Mouse (Mus musculus) midbrain, embryonic 11.5 days (tissue): ENCODE data around the gene Scn3b. TPM values are rescaled to one million over a fixed set of nuclear protein-coding genes. Genes with fewer than 3 reads are reported as not detected.
A peak's percentile ranks its signal among the peaks of the same experiment; 100 is the strongest.

Experiments
- ATAC-seq: fragments of 200-750 bp; cut with Nextera tagmentation; 2 replicates; pipeline ENCODE4 v1.8.0; 2017; ENCODE audit warnings: moderate TSS enrichment, moderate library complexity; ENCODE audit not compliant: low FRiP score
- DNase-seq: peaks from one replicate; pipeline ENCODE4 v3.0.0; 2015; ENCODE audit warnings: low spot score; ENCODE audit errors: missing footprints
- H3K27ac ChIP-seq: fragments of 300-500 bp; sonication (generic); 2 replicates; pipeline ENCODE4 v1.5.1; 2014; ENCODE audit warnings: low read depth, low read length
- H3K27me3 ChIP-seq: fragments of 300-500 bp; sonication (generic); 2 replicates; pipeline ENCODE4 v1.6.1; 2014; ENCODE audit warnings: mild to moderate bottlenecking, low read length, moderate library complexity, mixed read lengths; ENCODE audit not compliant: control insufficient read depth, insufficient read depth
- H3K36me3 ChIP-seq: fragments of 300-500 bp; sonication (generic); 2 replicates; pipeline ENCODE4 v1.6.1; 2014; ENCODE audit warnings: mild to moderate bottlenecking, low read length, moderate library complexity, mixed read lengths; ENCODE audit not compliant: control insufficient read depth, insufficient read depth
- H3K4me1 ChIP-seq: fragments of 300-500 bp; sonication (generic); 2 replicates; pipeline ENCODE4 v1.6.1; 2014; ENCODE audit warnings: low read length; ENCODE audit not compliant: control insufficient read depth, insufficient read depth
- H3K4me2 ChIP-seq: fragments of 300-500 bp; sonication (generic); 2 replicates; pipeline ENCODE4 v1.6.1; 2014; ENCODE audit warnings: mild to moderate bottlenecking, moderate library complexity
- H3K4me3 ChIP-seq: fragments of 300-500 bp; sonication (generic); 2 replicates; pipeline ENCODE4 v1.5.1; 2014; ENCODE audit warnings: low read depth, low read length
- H3K9ac ChIP-seq: fragments of 300-500 bp; sonication (generic); 2 replicates; pipeline ENCODE4 v1.6.1; 2014; ENCODE audit warnings: low read length
- H3K9me3 ChIP-seq: fragments of 300-500 bp; sonication (generic); 2 replicates; pipeline ENCODE4 v1.6.1; 2016; ENCODE audit warnings: low read length; ENCODE audit not compliant: control insufficient read depth
- WGBS: fragments of 180-500 bp; shearing (Covaris S2); extraction: QIAGEN DNeasy Blood & Tissue Kit; methylation state at CpG from one replicate; pipeline ENCODE4 v1.1.7; 2014; 5-methylcytosine and 5-hydroxymethylcytosine counted together
- polyA plus RNA-seq: library from polyadenylated mRNA; unstranded; fragments of >200 nt; fragmentation: Nextera tagmentation; extraction: Ambion mirVana; gene quantifications from 2 replicates; pipeline ENCODE4 v1.2.1, GENCODE M21; 2014

The Scn3b gene
- polyA plus RNA-seq, 1 experiment from 2014 or later: 18.6 TPM

DNA sequence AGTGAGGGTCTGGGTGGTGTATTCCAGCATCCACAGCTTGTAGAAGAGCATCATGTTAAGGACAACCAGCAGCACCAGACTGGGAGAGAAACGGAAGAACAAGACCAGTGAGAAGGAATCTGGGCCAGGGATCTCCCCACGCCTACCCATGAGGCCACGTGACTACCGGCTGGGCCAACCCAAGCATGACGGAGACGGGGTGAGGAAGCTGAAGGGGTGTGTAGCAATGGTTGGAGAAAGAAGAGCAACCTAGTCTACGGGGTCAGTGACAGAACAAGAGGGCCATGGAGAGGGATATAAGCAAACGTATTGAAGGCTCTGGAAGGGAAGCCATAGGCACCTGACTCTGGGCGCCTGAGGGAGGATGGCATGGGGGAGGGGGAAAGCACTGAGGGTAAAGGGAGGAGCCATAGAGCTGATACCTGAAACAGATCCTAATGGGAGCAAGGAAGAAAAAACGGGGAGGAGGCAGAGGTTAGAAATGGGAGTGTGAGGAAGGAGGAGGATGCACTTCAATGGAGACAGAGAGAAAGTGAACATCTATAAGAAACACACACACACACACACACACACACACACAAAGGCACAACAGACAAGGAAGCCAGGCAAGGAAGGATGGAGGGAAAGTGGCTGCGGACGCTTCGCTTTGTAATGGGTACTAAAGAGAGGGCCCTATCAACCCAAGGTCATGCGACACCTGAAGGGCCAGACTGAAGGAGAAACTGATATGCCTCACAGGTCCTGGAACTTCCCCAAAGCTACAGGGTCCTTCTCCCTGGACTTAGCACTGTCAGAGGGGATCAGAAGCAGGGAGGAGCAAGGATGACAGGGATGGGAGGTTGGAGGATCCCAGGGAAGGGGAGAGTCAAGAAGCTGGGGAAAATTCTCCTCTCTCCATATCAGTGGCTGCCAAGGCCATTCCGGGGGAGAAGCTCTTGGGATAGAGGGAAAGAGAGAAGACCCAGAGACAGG is 31.3 kb downstream of the Scn3b start:
- 90% methylated on average over 15 of the region's 15 CpGs for WGBS
- no peaks in the 10 kb centered on the region for H3K4me1 ChIP-seq
- no peak overlapping the region for H3K9ac ChIP-seq
- DNase-seq (no peak), ATAC-seq (no peak)
- H3K4me2 ChIP-seq: no peak overlapping the region
- no peak overlapping the region for H3K27ac ChIP-seq
- no peaks in the 10 kb centered on the region for H3K27me3 ChIP-seq
- H3K36me3 ChIP-seq: no peaks in the 10 kb centered on the region
- no peaks in the 10 kb centered on the region for H3K9me3 ChIP-seq
- H3K4me3 ChIP-seq: no peak overlapping the region

DNA sequence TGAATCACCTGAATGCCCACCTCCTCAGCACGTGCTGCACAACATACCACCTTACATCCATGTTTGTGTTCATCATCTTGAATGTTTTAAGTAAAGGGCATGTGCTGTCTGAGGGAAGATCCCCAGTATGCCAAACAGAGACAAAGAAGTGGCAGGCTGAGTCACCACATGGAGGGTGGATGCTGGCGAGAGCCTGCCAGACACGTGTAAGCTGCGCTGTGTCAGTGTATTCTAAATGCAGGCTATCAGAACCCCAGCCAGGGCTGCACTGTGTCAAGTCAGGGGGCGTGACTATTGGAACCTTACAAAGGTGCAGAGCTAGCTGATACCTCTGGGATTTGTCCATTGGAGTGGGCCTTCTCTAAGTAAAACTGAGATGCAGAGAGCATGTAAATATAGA is 32.5 kb downstream of the Scn3b start:
- no peak overlapping the region for H3K27ac ChIP-seq
- H3K36me3 ChIP-seq: no peaks in the 10 kb centered on the region
- DNase-seq: no peak
- no peaks in the 10 kb centered on the region for H3K4me1 ChIP-seq
- ATAC-seq: no peak
- no peaks in the 10 kb centered on the region for H3K9me3 ChIP-seq
- WGBS: 91% methylated on average over 5 of the region's 5 CpGs
- H3K4me3 ChIP-seq: no peak overlapping the region
- no peak overlapping the region for H3K9ac ChIP-seq
- no peak overlapping the region for H3K4me2 ChIP-seq
- H3K27me3 ChIP-seq: no peaks in the 10 kb centered on the region

DNA sequence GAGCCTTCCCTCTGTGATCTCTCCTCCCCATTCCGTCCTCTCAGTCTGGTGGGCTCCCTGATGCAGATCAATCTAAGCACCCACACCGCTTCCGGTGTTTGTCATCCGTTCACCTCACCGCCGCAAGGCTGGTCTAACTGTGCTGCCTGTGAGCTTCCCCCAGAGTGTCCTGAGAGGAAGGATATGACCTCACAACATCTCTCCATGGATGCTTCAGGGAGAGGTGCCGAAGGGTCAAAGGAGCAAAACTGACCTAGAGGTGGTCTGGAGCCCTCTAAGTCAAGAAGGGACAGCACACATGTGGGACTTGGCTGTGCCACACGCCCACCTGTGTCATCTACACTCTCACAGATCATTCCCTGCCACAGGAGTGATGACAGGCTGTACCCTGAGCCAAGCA is 33.4 kb downstream of the Scn3b start:
- no peak for ATAC-seq
- Histone ChIP-seq H3K36me3 (no peaks in the 10 kb centered on the region), H3K27me3 (no peaks in the 10 kb centered on the region), H3K9ac (no peak overlapping the region), H3K27ac (no peak overlapping the region), H3K4me3 (no peak overlapping the region), H3K4me2 (no peak overlapping the region), H3K4me1 (no peaks in the 10 kb centered on the region), H3K9me3 (no peaks in the 10 kb centered on the region)
- no peak for DNase-seq
- WGBS: 91% methylated on average over 8 of the region's 8 CpGs

DNA sequence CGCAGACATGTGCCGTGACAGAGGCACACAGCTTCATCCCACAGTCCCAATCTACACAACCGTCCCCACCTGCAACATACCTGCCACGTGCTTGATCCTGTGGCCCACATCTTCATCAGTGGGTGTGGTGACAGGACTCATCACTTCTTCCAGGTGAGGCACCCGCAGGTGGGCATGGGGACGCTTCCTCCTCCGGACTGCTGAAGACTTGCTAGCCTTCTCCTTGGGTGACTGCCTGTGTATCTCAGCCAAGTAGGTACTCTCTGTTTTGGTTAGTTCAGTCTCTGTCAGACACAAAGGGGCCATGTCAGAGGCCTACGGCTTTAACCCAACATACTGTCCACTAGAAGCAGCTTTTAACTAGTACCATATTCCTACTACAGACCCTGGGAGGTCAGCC is 35.2 kb downstream of the Scn3b start:
- H3K4me2 ChIP-seq: no peak overlapping the region
- no peaks in the 10 kb centered on the region for H3K36me3 ChIP-seq
- DNase-seq (no peak), ATAC-seq (no peak)
- no peaks in the 10 kb centered on the region for H3K27me3 ChIP-seq
- H3K27ac ChIP-seq: no peak overlapping the region
- H3K9me3 ChIP-seq: no peaks in the 10 kb centered on the region
- no peak overlapping the region for H3K4me3 ChIP-seq
- H3K9ac ChIP-seq: no peak overlapping the region
- WGBS: 95% methylated on average over 8 of the region's 8 CpGs
- no peaks in the 10 kb centered on the region for H3K4me1 ChIP-seq

DNA sequence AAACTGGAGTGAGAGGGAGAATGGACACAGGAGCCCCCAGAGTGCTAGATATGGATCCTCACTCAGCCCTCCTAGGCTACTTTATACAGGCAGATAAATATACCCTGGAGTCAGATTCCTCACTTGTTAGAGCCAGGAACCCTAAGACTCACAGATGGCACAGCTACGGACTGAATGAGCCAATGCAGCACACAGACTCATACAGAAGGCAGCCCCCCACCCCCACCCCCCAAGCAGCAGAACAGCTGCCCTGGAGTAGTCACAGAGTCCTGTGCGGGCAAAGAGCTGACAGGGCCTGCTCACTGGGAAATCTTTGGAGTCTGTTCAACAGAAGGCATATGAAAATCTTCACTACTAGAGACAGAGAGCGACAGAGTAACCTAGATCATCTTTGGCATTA is 38.3 kb downstream of the Scn3b start:
- 90% methylated on average over 3 of the region's 3 CpGs for WGBS
- Histone ChIP-seq H3K9me3 (no peaks in the 10 kb centered on the region), H3K4me1 (peaks cover 4% of the 10 kb centered on the region; the same call in 1 of the 2 replicates), H3K27ac (no peak overlapping the region), H3K9ac (no peak overlapping the region), H3K4me2 (no peak overlapping the region), H3K36me3 (no peaks in the 10 kb centered on the region), H3K4me3 (no peak overlapping the region), H3K27me3 (no peaks in the 10 kb centered on the region)
- no peak for ATAC-seq
- DNase-seq: no peak

DNA sequence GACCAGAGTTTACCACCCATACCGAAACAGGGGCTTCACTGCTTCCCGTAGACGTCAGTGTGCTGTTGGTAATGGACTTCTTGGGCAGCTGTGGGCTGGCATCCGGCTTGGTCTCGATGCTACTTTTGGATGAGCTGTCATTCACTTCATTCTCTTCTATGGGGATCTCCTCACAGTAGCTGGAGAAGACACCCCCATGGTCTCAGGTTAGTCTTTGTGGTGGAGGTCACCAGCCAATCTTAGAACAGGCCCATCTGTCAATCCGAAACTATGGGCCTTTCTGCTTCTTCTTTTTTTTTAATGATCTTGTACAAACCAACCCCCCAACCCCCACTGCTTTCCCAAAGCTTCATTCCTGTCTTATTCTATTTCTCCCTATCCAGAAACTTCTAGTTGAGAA is 40.9 kb downstream of the Scn3b start:
- Histone ChIP-seq H3K4me2 (no peak overlapping the region), H3K9me3 (no peaks in the 10 kb centered on the region), H3K4me3 (no peak overlapping the region), H3K36me3 (no peaks in the 10 kb centered on the region), H3K4me1 (peaks cover 4% of the 10 kb centered on the region; the same call in 1 of the 2 replicates), H3K27me3 (no peaks in the 10 kb centered on the region), H3K27ac (no peak overlapping the region), H3K9ac (no peak overlapping the region)
- ATAC-seq (no peak), DNase-seq (peak; percentile 54)
- 95% methylated on average over 6 of the region's 6 CpGs for WGBS

DNA sequence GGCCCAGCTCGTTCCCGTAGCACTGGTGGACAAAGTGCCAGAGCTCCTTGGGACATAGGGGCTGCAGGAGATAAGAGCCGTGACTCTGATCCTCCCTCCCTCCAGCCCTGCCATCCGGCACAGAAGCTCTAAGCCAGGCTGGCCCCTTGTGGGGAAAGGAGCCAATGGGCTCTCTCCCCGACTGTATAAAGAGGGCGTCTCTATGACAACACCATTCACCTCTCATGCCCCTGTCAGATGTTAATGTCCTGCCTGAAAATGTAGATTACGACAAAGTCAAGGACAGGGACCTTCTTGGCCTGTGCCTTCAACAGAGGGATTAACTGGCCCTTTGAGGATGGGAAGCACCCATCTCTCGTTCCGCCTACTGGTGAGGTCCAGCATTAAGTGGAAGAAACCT is 42.8 kb downstream of the Scn3b start:
- peak; percentile 53 for DNase-seq
- Histone ChIP-seq H3K9ac (no peak overlapping the region), H3K27ac (no peak overlapping the region), H3K27me3 (no peaks in the 10 kb centered on the region), H3K4me3 (no peak overlapping the region), H3K36me3 (no peaks in the 10 kb centered on the region), H3K4me1 (peaks cover 4% of the 10 kb centered on the region; the same call in 1 of the 2 replicates), H3K4me2 (no peak overlapping the region), H3K9me3 (no peaks in the 10 kb centered on the region)
- ATAC-seq: peak; percentile 52
- 56% methylated on average over 9 of the region's 9 CpGs for WGBS

DNA sequence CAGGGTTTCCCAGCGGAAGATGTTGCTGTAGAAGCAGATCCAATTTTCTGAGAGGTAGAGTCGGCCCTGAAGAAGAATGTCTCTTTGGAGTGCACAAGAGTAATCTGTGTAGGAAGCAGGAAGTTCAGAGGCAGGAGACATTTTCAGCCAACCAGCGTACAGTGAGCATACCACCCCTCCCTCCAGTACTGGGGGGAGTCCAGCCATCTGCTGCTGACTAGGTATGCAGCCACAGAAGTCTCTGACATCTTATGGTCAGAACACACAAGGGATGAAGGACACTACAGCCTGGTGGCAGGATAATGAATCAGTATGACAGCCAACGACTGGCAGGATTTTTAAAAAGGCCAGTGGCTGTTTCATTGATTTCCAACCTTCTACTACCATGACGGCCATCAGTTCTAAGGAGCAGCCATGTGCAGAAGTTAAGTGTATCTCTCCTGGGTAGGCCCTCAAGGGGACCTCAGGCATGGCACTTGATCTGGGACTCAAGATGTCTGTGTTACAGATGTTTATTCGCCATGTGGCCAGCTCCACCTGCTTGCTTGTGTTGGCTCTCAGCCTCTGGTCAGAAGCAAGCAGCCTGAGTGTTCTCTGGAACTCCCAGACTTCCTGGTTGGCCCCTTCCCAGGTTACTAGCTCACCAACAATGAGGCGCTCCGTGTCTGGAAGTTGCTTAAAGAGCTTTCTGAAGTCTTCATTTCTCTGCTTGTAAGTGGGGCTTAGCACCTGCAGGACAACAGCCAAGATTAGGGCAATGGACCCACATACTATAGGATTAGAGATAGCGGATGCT is 48.0 kb downstream of the Scn3b start:
- Histone ChIP-seq H3K9ac (no peak overlapping the region), H3K27ac (no peak overlapping the region), H3K4me2 (no peak overlapping the region), H3K9me3 (no peaks in the 10 kb centered on the region), H3K27me3 (no peaks in the 10 kb centered on the region), H3K4me3 (no peak overlapping the region), H3K4me1 (no peaks in the 10 kb centered on the region), H3K36me3 (no peaks in the 10 kb centered on the region)
- ATAC-seq (no peak), DNase-seq (no peak)
- 83% methylated on average over 9 of the region's 9 CpGs for WGBS

DNA sequence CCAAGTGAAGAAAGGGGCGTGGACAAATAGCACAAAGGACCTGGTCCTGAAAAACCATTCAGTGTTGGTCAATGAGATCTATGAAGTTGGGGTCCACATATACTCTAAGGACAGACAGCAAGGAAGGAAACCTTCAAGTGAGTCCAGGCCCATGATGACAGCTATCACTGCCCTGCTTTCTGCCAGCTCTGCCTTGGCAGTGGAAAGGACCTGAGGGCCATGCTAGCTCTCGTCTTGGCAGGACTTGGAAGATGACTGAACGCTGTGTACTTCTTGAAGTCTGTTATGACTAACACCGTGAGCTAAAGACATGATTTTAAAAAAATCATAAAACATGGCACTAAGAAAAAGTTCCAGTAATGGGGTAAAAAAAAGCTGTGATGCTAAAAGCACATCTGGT is 48.7 kb downstream of the Scn3b start:
- no peak for ATAC-seq
- no peak overlapping the region for H3K4me3 ChIP-seq
- H3K4me1 ChIP-seq: no peaks in the 10 kb centered on the region
- DNase-seq: peak; percentile 17
- no peaks in the 10 kb centered on the region for H3K9me3 ChIP-seq
- no peak overlapping the region for H3K27ac ChIP-seq
- H3K36me3 ChIP-seq: no peaks in the 10 kb centered on the region
- WGBS: 84% methylated on average over 4 of the region's 4 CpGs
- H3K4me2 ChIP-seq: no peak overlapping the region
- no peak overlapping the region for H3K9ac ChIP-seq
- H3K27me3 ChIP-seq: no peaks in the 10 kb centered on the region
